Mouse (Mus musculus) frontal cortex, adult (tissue): ENCODE results near the gene Gnptg.

Experiments used
- ATAC-seq: cut with Nextera tagmentation; 2 replicates; pipeline ENCODE4 v1.9.2; 2017; ENCODE audit warnings: mild to moderate bottlenecking, moderate library complexity, mixed read lengths; ENCODE audit not compliant: low TSS enrichment

Gene Gnptg

GRCm38 (mm10) chr17:25188150-25189031 lies 51.5 kb downstream of the Gnptg start, which contains the start of gene Unkl:
TSS of gene Unkl (plus strand) at chr17:25188397.
- ATAC-seq: no peak

DNA sequence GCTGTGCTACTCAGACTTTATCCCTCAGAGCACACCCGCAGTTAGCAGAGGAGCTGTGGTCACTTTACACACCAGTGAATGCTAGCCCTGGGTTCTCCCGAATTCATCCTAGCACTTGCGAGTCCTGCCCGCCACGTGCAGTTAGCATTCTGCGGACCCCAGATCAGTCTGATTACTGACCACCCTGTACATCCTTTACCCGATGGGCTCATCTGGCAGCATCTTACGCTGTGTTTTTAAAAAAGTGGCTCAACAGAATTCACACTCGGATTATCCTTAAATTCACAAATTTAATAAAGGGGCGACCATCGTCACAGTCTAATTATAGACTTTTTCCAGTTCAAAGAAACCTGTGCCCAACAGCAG lies 52.2 kb downstream of the Gnptg start:
- no peak for ATAC-seq

DNA sequence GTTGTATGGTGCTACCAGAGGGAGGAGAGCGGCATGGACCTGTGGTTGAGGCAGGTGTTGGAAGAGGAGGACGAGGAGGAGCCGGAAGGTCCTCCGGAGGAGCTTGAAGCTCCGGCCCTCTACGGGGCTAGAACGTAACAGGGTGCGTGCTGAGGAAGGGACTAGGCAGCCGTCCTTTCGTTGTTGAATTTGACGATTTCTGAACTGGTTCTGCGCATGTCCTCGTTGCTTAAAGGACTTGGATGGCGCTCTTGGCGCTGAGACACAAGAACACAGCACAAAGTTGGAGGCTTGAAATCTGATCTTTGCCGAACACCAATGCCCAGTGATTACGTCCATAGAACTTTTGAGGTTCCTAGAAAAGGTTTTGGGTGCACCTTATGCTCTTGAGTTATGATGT lies 55.0 kb downstream of the Gnptg start:
- 0 out of 2 replicates have a peak, but pooled peaks have one; percentile 3 for ATAC-seq

GRCm38 (mm10) chr17:25184129-25184691 lies 55.7 kb downstream of the Gnptg start, which contains the start of gene BC003965:
TSS of gene BC003965 (plus strand) at chr17:25184554.
- peak; percentile 92 for ATAC-seq
